Mouse (Mus musculus) common myeloid progenitor, adult 5-6 weeks (primary cell): ENCODE measurements at regions not wholly inside any gene's neighbourhood (a gene's known extent, or its start where the extent isn't known, plus 50 kb on each side); places are given as distances from the start of the nearest gene placed in this dataset.
A peak's percentile ranks its signal among the peaks of the same experiment; 100 is the strongest.

Source experiments
- ATAC-seq: replicated peaks from 2 replicates; pipeline ENCODE4 v1.8.0; 2016; ENCODE audit warnings: low read depth, mild to moderate bottlenecking, moderate TSS enrichment, inconsistent platforms; ENCODE audit not compliant: poor library complexity, severe bottlenecking

DNA sequence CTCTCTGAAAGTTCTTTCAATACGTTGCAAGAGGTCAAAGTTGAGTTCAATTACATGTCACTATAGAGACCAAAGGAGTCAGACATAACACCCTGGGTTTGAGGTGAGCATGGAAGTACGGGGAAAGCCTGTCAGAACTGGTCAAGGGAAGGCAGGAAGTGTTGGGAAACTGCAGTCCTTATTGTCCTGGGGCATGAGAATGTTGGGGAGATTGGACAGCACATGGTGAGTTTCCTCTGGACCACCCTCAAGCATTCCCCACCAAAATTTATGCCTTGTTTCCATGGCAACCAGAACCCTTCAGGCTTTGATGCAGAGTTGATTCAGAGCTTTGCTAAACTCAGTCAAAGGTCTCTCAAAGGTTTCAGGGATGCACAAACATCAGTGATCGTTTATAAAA is 276.5 kb downstream of the Basp1 start:
- no peak for ATAC-seq

DNA sequence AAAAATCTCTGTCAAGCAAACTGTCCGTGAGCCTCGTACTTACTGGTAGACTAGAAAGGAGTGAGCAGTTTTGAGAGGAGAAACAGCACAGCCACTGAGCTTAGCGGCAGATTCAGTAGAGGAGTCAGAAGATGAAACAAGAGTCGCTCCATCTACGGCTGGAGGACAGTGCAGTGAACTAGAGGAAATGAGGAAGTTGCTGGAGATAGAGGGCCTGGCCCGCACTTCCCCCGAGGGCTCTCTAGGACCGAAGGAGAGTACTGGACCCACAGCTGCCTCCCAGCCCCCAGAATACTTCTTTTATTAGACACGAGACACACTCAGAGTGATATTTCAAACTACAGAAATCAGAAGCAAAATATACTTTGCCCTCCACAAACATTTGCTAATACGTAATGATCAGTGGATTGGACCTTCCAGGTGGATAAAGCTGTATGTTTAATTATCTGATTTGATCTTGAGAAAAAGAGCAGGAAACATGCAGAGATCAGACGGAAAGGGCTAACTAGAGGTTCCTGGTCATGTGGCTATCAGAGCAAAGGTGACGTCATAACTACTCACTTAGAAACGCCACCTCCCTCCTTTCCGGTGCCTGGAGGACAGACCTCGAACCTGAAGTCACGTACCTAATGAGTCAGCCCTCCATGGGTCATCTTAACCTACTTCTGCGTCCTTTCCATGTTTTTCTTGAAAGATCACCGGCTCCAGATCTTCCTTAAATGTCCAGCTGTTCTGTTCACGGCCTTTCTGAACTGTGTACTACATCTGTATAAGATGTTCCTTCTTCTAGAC is 277.9 kb downstream of the Basp1 start:
- ATAC-seq: peak; percentile 93

DNA sequence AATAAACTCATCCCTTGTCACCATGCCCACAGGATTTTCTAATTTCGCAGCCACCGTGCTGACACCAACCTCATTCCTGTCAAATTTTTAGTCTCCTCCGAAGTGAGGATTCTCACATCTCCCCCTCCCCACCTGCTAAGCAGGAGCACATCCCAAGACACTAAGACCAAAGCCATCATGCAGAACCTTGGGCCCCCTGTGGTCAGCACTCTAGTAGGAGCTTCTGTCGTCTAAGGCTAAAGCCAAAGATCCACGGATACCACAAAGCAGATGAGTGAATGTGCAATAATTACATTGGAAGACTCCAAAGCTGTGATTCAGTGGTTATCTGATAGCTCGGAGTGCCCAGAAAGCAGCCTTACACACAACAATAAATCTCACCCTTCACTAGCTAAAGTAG is 283.5 kb downstream of the Basp1 start:
- ATAC-seq: no peak

DNA sequence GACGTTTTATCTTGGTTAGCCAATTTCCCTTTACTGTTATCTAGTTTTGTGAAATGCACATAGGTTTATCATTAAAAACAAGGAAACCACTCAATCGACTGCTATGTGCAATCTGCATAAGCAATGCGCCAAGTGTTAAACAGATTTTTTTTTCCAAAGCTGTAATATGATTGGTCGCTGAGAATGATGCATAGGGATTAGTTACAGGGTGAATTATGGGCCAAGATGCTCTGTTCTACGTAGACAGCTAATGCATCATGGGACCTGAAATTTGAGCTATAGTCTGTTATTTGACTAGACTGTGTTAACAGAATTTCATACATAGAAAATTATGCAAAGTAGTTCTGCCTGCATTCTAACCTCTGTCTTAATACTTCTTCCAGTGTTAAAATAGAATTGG is 284.0 kb downstream of the Basp1 start:
- no peak for ATAC-seq

DNA sequence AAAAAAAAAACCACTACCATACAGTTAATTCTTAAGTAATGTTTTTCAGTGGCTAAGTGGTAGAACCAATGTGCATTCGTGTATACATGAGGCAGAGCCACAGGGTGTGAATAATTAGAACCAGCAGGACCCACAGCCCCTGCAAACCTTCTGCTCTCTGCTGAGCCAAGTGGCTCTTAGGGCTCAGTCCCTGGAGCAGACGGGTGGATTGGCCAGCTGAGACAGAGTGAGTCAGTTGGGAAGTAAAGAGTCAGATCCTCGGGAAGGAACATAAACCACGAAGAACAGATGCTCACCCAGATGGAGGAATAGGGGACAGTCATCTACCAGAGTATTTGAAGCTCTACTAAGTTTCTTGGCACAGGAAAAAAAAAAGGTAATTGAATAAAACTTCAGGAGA is 293.1 kb downstream of the Basp1 start:
- no peak for ATAC-seq

DNA sequence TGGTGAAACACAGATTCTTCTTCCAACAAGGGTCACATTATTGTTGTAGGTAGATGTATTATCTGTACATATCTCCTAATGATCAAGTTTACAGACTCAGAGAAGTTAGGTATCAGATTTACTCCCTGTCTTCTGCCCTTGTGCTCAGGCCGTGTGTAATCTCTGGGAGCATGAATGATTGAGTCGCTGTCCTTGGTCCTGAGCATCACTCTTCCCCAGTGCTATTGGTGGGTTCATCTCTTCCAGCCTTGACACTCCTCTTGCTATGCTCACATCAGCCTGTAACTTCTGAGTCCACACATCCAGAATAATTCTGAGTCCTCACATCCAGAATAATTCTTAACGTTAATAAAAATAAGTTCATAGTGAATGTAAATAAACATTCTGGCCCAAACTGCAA is 295.6 kb downstream of the Basp1 start:
- ATAC-seq: peak; percentile 90

DNA sequence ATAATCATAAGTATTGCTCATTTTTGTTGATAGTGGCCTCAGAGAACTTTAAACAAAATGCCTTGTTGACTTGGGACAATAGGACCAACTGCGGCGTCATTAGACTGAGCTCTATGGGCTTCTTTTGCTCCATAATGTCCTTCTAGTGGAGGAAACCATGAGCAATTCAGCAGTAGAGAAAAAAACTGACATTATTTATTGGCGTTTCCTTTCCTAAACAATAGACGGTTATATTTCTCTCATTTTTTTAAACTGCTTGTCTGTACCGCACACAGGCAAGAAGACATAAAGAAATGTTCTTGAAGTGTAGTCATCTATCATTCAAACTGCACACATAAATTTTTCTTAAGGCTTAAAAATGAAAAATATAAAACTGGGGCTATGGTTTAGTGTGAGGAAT is 310.8 kb downstream of the Basp1 start:
- ATAC-seq: no peak

DNA sequence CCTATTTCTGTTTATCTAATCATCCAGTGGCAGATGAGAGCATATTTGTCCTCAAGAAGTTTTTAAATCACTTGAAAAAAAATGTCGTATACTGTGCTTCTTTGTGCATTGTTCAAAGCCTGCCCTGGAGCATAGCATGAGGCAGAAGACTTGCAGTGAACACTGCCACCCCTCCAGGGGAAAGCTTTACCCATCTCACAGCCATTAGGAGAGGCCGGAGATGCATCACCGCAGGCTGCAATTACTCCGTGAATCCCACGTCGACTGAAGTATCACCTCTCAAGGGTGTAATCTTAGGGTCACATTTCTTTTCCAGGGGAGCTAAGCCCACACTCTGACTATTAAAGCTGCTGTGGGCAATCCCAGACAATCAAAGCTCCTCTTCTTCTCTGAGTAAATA is 319.8 kb downstream of the Basp1 start:
- no peak for ATAC-seq

DNA sequence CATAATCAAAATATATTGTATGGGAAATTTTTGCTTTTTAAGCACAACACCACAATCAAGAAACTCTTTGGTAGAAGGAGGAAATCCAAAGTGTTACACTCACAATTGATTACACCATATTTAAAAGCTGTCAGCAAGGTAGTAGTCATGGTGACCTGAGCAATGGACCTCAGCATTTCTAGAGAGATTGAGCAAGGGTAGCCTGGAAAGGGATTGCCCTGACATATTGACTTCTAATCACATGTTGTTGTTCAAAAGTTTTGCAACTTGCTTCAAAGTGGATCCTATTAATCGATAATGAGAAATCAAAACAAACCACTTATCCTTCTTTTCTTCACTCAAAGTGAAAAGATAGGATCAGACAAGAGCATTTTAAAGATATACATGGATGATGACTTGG is 343.9 kb downstream of the Basp1 start:
- no peak for ATAC-seq

DNA sequence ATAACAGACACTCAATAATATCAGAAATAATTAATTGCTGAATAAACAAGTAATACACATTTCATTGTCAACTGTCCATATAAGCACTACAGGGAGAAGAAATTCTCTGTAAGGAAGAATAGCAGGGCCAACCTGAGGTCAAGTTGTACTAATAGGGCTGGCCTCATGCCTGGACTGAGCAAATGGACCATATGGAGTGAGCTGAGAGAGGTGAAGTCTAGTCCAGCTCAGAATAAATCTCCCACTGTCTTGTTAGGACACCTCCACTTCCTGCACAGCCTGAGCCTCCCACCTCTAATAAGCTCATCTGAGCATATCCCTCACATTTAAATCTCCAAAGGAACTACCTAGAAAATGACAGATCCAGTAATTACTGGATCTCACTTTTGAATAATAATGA is 354.2 kb downstream of the Basp1 start:
- no peak for ATAC-seq

DNA sequence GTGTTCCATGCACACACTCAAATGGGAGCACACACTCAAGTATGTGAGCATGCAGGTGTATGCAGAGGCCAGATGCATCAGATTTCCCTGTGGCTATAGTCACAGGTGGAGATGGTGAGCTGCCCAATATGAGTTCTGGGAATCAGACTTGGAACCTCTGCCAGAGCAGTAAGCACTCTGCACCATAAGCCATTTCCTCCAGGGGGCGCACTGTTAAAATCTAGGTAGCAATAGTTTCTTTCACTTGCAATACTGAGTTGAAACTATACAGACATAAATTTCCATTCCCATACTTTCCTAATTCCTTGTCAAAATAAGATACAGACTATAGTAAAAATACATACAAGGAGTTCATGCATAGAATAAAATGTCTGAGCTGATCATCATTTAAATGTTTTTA is 365.7 kb downstream of the Basp1 start:
- ATAC-seq: peak; percentile 91

DNA sequence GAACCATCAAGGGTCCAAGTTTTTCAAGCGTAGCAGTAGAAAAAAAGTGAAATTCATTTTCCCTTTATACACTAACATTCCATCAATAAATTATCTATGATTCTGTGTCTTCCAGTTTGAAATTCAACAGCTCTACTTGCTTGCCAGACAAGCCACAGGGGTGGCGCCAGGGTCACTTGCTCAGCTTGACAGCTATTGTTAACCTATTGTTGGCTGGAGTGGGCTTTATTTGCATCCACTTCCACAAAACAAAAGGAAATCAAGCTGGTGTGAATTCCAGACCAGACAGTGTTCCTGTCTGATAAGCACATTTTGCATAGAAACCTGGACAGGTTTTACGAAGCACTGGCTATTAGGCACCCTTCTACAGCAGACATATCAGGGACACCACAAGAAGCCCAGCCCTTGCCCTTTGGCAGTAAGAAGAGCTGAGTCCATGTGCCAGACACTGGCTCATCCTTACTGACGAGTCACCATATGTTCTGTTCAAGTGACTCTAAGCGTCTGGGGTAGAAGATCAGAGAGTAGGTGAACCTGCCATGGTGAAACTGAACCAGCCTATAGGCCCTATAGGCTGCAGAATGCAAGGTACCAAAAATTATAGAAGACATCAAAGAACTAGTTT is 366.9 kb downstream of the Basp1 start:
- ATAC-seq: no peak

DNA sequence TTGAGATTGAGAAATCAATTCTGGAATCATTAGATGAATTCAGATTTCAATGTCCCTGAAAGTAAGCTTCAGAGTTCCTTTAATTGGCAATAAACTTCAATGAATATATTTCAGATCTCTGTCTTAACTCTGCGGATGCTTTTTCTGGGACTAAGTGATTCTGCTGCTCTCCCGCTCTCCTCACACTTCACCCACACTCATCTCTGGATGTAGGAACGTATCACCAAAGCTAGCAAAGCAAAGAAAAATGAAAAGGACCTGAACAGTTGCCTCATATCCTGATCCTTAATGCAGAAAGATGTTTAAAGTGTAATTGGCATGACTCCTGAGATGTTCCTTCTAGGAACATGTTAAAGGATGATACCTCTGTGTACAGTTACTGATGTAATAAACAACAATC is 377.3 kb downstream of the Basp1 start:
- no peak for ATAC-seq

DNA sequence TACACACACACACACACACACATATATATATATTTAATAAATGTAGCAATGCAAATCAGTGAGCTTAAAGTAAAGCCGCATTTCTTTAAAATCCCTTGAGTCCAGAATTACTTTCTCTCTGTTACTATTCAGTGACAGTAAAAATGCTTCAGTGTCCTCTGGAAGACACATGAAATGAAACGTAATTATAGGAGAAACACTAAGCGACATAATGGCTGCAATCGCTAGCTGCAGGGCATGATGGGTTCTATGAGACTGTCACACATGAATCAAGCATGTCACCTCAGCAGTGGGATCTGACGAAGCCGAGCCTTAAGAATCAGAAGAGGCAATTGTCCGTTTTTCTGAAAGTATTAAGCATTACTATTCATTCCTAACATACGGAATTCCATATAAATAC is 385.7 kb downstream of the Basp1 start:
- no peak for ATAC-seq

DNA sequence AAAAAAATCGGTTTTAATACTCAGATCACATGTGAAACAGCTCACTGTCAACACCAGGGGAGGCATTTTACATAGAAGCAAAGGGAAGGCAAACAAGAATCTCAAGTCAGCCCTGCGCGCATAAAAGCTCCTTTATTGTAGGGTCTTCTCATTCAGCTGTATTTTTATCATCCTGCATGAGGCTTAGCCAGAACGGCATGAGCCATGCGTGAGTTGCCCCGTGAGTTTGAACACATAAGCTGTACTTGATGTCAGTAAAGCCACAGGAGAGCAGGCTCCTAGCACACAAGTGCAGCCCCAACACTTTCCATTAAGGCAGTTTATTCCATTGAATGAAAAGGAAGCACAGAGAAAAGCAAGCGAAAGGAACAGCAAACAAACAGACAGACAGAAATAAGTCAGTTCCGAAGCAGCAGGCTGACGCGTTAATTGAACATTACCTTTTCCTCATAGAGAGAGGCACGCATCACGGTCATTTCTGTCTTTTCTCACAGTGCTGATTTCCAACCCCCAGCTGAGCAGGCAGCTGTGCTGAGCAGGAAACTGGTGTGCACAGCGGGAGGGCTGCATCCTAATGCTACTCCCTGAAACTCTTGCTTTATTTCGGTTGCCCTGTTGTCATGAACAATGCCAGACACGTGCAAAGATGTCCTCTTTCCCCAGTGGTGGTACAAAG is 386.6 kb downstream of the Basp1 start:
- no peak for ATAC-seq

DNA sequence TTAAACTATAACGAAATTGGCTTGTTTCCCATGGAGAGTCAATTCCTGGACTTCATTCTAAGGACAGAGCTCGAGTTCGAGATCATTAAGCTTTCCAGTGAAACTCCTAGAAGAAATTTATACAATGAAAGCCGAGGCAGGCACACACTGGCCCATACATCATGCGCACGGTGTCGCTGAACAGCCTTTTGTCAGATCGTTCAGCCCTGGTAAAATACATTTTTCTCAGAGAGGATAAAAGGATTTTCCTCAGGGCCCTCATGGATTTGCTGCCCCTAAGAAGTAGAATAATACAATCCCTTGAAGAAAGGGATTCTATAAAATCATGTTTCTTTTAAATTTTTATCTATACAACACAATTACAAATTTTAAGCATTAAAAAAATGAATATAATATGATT is 387.2 kb downstream of the Basp1 start:
- no peak for ATAC-seq

DNA sequence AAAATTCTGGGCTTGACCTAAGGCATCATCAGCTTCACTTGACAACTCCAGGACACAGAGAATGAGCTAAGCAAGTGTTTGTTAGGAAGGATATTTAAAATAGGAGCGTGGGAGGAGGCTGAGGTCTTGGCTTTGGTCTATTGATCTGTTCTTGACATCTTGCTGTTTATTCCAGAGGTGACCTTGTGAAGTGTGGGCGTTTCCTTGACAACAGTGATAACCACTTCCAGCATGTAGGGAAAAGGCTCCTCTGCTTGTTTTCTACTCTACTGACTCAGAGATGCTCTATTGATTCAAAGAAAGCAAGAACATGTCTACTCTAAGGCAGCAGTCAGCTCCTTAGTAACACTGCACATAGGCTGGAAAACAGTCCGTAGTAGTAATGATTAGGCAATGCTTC is 392.6 kb downstream of the Basp1 start:
- ATAC-seq: no peak

DNA sequence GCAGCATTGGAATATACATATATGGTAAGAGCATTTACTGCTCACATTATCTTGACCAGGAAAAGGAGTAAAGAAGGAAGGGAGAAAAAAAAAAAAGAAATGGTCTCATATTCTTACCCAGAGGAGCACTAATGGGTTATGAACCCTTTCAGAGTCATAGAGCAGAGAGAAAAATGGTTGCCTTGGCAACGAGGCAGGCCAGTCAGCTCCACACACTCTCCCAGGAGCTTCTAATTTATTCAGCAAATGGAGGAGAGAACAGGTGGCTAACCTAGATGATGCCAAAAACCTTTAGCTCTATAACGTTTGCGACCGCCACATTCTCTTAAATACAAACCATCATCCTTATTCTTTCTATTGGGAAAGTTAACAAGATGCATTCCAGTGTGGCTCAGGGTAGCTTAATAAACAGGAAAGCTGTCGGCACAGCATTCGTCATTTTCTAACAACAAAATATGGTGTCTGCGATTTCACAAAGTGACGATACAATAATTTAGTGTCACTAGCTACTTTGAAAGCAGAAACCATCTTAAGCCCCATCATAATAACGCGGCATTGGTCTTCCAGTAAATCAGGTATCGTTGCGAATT is 394.1 kb downstream of the Basp1 start:
- ATAC-seq: no peak

DNA sequence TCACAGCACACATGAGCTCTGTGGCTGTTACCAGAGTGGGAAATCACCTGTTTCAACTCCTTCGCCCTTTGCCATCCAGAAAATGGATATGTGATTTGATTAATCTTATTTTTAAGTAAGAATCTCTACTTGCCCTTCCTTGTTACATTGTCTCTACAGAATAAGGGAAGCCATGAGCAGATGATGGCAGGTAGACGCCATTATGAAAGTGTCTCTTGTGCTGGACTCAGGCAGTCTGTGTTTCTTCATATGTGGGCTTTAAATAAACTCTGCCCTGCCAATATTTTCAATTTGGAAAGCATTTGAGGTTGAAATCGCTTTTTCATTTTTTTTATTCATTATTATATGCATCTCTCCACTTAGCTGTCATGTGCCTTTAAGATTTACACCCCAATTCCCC is 394.6 kb downstream of the Basp1 start:
- no peak for ATAC-seq

DNA sequence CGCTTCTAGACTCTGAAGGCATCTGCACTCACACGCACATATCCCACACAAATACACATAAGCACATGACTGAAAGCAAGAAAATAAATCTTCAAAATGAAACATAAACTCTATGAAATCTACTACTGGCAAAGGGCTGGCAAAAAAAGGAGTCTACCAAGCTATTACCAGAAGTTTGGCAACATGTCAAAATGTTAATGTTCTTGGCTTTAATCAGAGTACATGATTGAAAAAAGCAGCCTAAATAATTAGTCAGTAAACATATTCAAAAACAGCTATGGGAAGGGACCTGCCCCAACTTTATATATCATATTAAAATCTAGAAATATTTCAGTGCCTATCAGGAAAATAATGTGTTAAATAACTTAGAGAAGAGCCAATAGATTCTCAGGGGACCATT is 405.8 kb downstream of the Basp1 start:
- ATAC-seq: no peak

DNA sequence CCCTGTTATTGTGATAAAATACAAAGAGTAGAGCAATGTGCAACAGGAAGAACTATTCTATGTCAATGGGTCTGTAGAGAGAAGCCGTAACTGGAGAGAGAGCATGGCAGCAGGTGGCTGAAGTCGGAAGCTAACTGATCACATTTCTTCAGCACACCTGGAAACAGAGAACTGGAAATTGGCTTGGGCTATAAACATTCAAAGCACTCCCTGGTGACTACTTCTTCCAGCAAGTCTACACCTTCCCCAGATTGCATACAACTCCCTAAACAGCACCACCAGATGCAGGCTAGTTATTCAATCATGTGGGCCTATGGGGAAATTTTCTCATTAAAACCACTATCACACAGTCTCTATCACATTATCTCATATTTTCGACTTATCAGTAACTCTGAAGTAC is 413.4 kb downstream of the Basp1 start:
- ATAC-seq: no peak
